Mouse (Mus musculus) myocyte (in vitro differentiated cells): ENCODE data around the gene Ago4. TPM values are rescaled to one million over a fixed set of nuclear protein-coding genes. Genes with fewer than 3 reads are reported as not detected.

Source experiments
- H3K27me3 ChIP-seq: one replicate; pipeline ENCODE4 v1.6.1; 2011; ENCODE audit not compliant: control insufficient read depth, insufficient read depth, insufficient read length
- H3K36me3 ChIP-seq: one replicate; pipeline ENCODE4 v1.6.1; 2011; ENCODE audit not compliant: control insufficient read depth, insufficient read depth
- H3K4me2 ChIP-seq: one replicate; pipeline ENCODE4 v1.6.1; 2011; ENCODE audit warnings: low read depth, control low read depth
- H3K4me3 ChIP-seq: one replicate; pipeline ENCODE4 v1.5.1; 2011; ENCODE audit warnings: mild to moderate bottlenecking, control low read depth, moderate library complexity
- H3K79me2 ChIP-seq: one replicate; pipeline ENCODE4 v1.6.1; 2011; ENCODE audit not compliant: control insufficient read depth, insufficient read depth
- H3ac ChIP-seq: one replicate; pipeline ENCODE4 v1.6.1; 2011; ENCODE audit not compliant: control insufficient read depth, insufficient read length
- CEBPB ChIP-seq: IDR thresholded peaks from 2 replicates; pipeline ENCODE4 v1.6.1; 2011; ENCODE audit warnings: mild to moderate bottlenecking, moderate library complexity; ENCODE audit not compliant: poor library complexity, insufficient read depth, severe bottlenecking
- E2F4 ChIP-seq: IDR thresholded peaks from one replicate; pipeline ENCODE4 v1.6.1; 2011; ENCODE audit warnings: mild to moderate bottlenecking, control low read depth, moderate library complexity; ENCODE audit not compliant: insufficient read depth
- MAX ChIP-seq: IDR thresholded peaks from one replicate; pipeline ENCODE4 v1.6.1; 2011; ENCODE audit warnings: low read depth, mild to moderate bottlenecking, control low read depth
- MYOD1 ChIP-seq, 3 experiments: IDR thresholded peaks; one replicate each; pipeline ENCODE4 v1.6.1; 2011; ENCODE audit warnings: control low read depth in 2 of 3, low read depth in 2 of 3, mild to moderate bottlenecking in 2 of 3, moderate library complexity in 1 of 3; ENCODE audit not compliant: insufficient read length in 2 of 3, control insufficient read depth in 1 of 3
- MYOG ChIP-seq, 3 experiments: IDR thresholded peaks; one replicate each; pipeline ENCODE4 v1.6.1; 2011; ENCODE audit warnings: control low read depth in 2 of 3, low read depth in 2 of 3, mild to moderate bottlenecking in 2 of 3; ENCODE audit not compliant: insufficient read length in 2 of 3, control insufficient read depth in 1 of 3, insufficient read depth in 1 of 3
- POLR2A ChIP-seq: IDR thresholded peaks from one replicate; pipeline ENCODE4 v1.6.1; 2011; ENCODE audit warnings: low read depth, mild to moderate bottlenecking, control low read depth, moderate library complexity; ENCODE audit not compliant: insufficient read length
- POLR2AphosphoS2 ChIP-seq: IDR thresholded peaks from one replicate; pipeline ENCODE4 v1.6.1; 2011; ENCODE audit warnings: low read depth, control low read depth; ENCODE audit not compliant: insufficient read length
- REST ChIP-seq: IDR thresholded peaks from one replicate; pipeline ENCODE4 v1.6.1; 2011; ENCODE audit warnings: mild to moderate bottlenecking, control low read depth, moderate library complexity; ENCODE audit not compliant: insufficient read depth, insufficient read length
- SRF ChIP-seq: IDR thresholded peaks from one replicate; pipeline ENCODE4 v1.6.1; 2011; ENCODE audit warnings: low read depth; ENCODE audit not compliant: control insufficient read depth, insufficient read length
- TCF12 ChIP-seq: IDR thresholded peaks from one replicate; pipeline ENCODE4 v1.6.1; 2011; ENCODE audit warnings: mild to moderate bottlenecking, control low read depth; ENCODE audit not compliant: poor library complexity, insufficient read depth, severe bottlenecking
- TCF3 ChIP-seq: IDR thresholded peaks from one replicate; pipeline ENCODE4 v1.6.1; 2011; ENCODE audit warnings: low read depth, control low read depth; ENCODE audit not compliant: insufficient read length
- USF1 ChIP-seq: IDR thresholded peaks from one replicate; pipeline ENCODE4 v1.6.1; 2011; ENCODE audit warnings: low read depth, mild to moderate bottlenecking, control low read depth, moderate library complexity
- polyA plus RNA-seq: library from polyadenylated mRNA; unstranded; fragments of >200 nt; fragmentation: generic; extraction: Trizol; gene quantifications from one replicate; pipeline ENCODE4 v1.2.1, GENCODE M21; 2012; ENCODE audit warnings: missing spikeins

The Ago4 gene
- polyA plus RNA-seq, 1 experiment = 0.02 TPM

GRCm38 (mm10) chr4:126567243-126567642, 34.0 kb upstream of the Ago4 start:
- H3K36me3 ChIP-seq = peaks cover 3% of the 10 kb centered on the region
- no peak overlapping the region for H3ac ChIP-seq
- TF ChIP-seq MAX = no peak
- TF ChIP-seq TCF12 = no peak

GRCm38 (mm10) chr4:126563798-126564197, 30.5 kb upstream of the Ago4 start:
- no peaks in the 10 kb centered on the region for H3K27me3 ChIP-seq
- H3K79me2 ChIP-seq = no peaks in the 10 kb centered on the region
- no peak overlapping the region for H3K4me2 ChIP-seq
- no peaks in the 10 kb centered on the region for H3K36me3 ChIP-seq
- no peak overlapping the region for H3ac ChIP-seq
- TF ChIP-seq USF1 (no peak), TCF12 (no peak), SRF (no peak), E2F4 (no peak), MAX (no peak), POLR2A (no peak), MYOD1 (IDR thresholded peaks at IDR 0.05; ENCODE audit: control insufficient read depth in 1 of 3, insufficient read length in 2 of 3, low read depth in 2 of 3) (no peak), POLR2AphosphoS2 (no peak), MYOG (IDR thresholded peaks at IDR 0.05; ENCODE audit: control insufficient read depth in 1 of 3, insufficient read depth in 1 of 3, insufficient read length in 2 of 3, low read depth in 2 of 3) (no peak), CEBPB (no peak), TCF3 (no peak), REST (no peak)
- no peak overlapping the region for H3K4me3 ChIP-seq

More at GRCm38 (mm10) chr4:126567243-126567642, 34.0 kb upstream of the Ago4 start:
- no peak overlapping the region for H3K4me2 ChIP-seq
- H3K4me3 ChIP-seq = no peak overlapping the region
- H3K79me2 ChIP-seq = no peaks in the 10 kb centered on the region
- H3K27me3 ChIP-seq = no peaks in the 10 kb centered on the region

- H3K36me3 ChIP-seq = no peaks in the 10 kb centered on the region
- peak within 1 kb of the TSS; percentile 77 for H3K4me2 ChIP-seq
- H3ac ChIP-seq = peak within 1 kb of the TSS; percentile 3
- H3K27me3 ChIP-seq = no peaks in the 10 kb centered on the region
- TF ChIP-seq POLR2A (peak; percentile 76), CEBPB (no peak), MYOD1 (IDR thresholded peaks at IDR 0.05; ENCODE audit: control insufficient read depth in 1 of 3, insufficient read length in 2 of 3, low read depth in 2 of 3) (no peak), USF1 (no peak), E2F4 (peak; percentile 92), POLR2AphosphoS2 (peak; percentile 61)
- peaks cover 7% of the 10 kb centered on the region for H3K79me2 ChIP-seq
- H3K4me3 ChIP-seq = peak within 1 kb of the TSS; percentile 61
Measured at GRCm38 (mm10) chr4:126556809-126557711, 23.8 kb upstream of the Ago4 start, which contains the start of gene Clspn. Gene Clspn (plus strand): TSS chr4:126556935.

- peaks cover 5% of the 10 kb centered on the region for H3K27me3 ChIP-seq
- no peak overlapping the region for H3ac ChIP-seq
- peaks cover 7% of the 10 kb centered on the region for H3K79me2 ChIP-seq
- TF ChIP-seq CEBPB (no peak), USF1 (no peak), POLR2A (no peak), SRF (no peak), E2F4 (no peak), POLR2AphosphoS2 (no peak), MYOG (IDR thresholded peaks at IDR 0.05; ENCODE audit: control insufficient read depth in 1 of 3, insufficient read depth in 1 of 3, insufficient read length in 2 of 3, low read depth in 2 of 3) (no peak), MYOD1 (IDR thresholded peaks at IDR 0.05; ENCODE audit: control insufficient read depth in 1 of 3, insufficient read length in 2 of 3, low read depth in 2 of 3) (no peak), TCF12 (no peak), REST (no peak), TCF3 (no peak), MAX (no peak)
- H3K4me2 ChIP-seq = no peak overlapping the region
- no peaks in the 10 kb centered on the region for H3K36me3 ChIP-seq
- no peak overlapping the region for H3K4me3 ChIP-seq
Measured at GRCm38 (mm10) chr4:126554462-126554861, 21.2 kb upstream of the Ago4 start.

- Histone ChIP-seq H3ac (no peak overlapping the region), H3K27me3 (peaks cover 8% of the 10 kb centered on the region), H3K4me3 (no peak overlapping the region), H3K79me2 (peaks cover 7% of the 10 kb centered on the region), H3K4me2 (no peak overlapping the region), H3K36me3 (no peaks in the 10 kb centered on the region)
- TF ChIP-seq E2F4 (no peak), CEBPB (no peak)
Measured at GRCm38 (mm10) chr4:126553685-126554084, 20.4 kb upstream of the Ago4 start.
